Mouse (Mus musculus): ENCODE measurements around the gene Ppp1r27. TPM values are rescaled to one million over a fixed set of nuclear protein-coding genes. Genes with fewer than 3 reads are reported as not detected.
"Not testable (repeated sequence)": the region's sequence is repeated elsewhere in the genome, so short reads cannot be mapped to it uniquely, and the experiment has no call there.

The Ppp1r27 gene
- total RNA-seq, 4 experiments from 2014 or later, result 0.34 TPM; not detected in 3

- peak; percentile 90 for DNase-seq (ENCODE audit: low spot score)
Observed at GRCm38 (mm10) chr11:120515611-120516010, 35.3 kb downstream of the Ppp1r27 start.

DNA sequence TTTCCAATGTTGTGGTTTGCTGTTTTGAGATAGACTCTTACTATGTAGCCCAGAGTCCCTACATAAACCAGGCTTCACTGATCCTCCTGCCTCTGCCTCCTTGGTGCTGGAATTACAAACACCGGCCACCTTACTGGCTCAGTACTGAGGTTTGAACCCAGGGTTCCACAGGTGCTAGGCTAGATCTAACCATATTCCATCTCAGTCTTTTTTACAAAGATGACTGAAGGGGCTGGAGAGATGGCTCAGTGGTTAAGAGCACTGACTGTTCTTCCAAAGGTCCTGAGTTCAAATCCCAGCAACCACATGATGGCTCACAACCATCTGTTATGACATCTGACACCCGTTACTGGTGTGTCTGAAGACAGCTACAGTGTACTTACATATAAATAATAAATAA, 36.7 kb downstream of the Ppp1r27 start:
- not testable (repeated sequence) for DNase-seq (ENCODE audit: low spot score)

DNA sequence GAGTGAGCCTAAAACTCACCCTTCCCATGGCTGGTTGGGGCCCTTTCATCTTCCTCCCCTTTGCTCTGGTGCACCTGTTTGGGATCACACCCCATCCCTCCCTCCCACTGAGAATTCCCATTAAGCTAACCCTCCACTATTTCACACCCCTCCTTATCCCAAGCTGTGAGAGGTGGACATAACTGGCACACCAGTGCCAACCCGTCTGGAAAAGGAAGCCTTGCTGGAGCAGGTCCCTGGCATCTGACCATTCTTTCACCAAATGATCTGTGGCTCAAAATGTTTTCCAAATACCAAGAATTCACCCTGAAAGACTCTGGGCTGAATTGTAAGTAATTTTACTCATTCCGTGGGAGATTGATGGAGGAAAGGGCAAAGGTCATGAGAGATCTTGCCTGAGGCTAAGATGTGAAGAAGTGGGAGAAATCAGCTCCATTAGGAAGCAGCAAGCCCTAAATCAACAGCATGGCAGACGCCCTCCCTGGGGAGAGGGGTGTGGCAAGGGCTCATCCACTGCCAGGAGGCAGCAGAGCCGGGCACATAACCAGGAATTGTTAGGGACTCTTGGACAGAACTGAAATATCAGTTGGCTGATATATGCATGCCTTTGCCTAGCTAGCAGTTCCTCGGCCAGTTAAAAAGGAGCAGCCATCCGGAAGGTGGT, 38.0 kb downstream of the Ppp1r27 start:
- no peak for DNase-seq (ENCODE audit: low spot score)

DNA sequence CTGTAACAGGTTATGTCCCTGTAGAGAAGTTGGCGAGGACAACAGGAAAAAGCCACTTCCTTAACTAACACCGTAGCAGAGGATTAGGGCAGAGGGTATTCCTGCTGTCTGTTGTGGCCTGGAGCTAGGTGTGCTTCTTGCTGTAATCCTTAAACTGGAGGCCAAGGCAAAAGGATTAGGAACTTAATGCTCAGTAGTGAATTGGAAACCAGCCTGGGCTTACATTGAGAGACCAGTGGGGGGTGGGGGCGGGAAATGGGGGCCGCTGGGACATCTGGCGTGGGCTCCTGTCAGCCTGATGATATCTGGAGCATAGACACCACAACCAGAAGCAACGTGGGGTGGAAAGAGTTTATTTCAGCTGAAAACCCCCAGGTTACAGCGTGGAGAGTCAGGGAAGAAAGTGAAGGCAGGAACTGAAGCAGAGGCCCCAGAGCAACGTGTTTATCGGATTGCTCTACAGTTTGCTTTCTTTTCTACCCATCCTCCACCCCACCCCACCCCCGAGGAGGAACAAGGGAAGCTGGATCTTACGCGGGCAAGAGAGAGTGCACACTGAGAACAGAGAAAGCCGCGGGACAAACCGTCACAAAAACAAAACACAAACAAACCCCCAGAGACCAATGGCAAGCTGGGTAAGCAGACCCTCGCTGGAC, 40.4 kb downstream of the Ppp1r27 start:
- no peak for DNase-seq (ENCODE audit: low spot score)

GRCm38 (mm10) chr11:120509940-120510339, 41.0 kb downstream of the Ppp1r27 start:
- no peak for DNase-seq (ENCODE audit: low spot score)

GRCm38 (mm10) chr11:120508290-120508870, 42.6 kb downstream of the Ppp1r27 start:
- DNase-seq (ENCODE audit: low spot score), result no peak

GRCm38 (mm10) chr11:120507611-120508289, 43.2 kb downstream of the Ppp1r27 start:
- DNase-seq (ENCODE audit: low spot score), result no peak

DNA sequence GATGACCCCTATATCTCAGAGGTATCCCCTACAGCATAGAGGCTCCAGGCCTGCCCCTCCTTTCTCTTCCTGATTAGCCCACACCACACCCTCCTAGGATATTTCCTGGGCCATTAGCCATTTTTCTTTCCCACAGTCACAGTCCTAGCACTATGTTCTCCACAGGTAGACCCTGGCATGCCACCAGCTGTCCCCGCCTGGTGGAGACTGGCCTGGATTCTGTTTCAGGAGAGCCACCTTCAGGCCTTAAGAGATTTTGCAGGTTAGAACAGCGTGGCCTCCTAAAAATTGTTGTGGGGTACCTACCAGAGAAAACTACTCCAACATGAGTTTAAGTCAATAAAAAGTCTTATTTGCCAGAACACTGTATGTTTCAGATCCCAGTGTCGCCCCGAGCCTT, 44.0 kb downstream of the Ppp1r27 start:
- DNase-seq (ENCODE audit: low spot score), result no peak

DNA sequence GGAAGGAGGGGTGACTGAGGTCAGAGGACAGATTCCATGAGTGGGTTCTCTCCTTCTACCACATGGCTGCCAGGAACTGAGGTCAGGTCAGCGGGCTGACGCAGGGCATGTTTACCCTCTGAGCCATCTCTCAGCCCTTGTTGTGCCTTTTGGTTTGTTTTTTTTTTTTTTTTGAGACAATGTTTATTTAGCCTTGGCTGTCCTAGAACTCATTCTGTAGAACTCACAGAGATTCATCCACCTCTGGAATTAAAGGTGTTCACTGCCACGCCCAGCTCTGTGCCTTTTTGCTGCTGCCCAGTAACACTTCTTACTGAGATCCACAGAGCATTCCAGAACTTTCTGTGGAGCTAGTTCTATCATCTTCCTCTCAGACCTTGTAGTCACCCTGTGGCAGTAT, 45.3 kb downstream of the Ppp1r27 start:
- no peak for DNase-seq (ENCODE audit: low spot score)

DNA sequence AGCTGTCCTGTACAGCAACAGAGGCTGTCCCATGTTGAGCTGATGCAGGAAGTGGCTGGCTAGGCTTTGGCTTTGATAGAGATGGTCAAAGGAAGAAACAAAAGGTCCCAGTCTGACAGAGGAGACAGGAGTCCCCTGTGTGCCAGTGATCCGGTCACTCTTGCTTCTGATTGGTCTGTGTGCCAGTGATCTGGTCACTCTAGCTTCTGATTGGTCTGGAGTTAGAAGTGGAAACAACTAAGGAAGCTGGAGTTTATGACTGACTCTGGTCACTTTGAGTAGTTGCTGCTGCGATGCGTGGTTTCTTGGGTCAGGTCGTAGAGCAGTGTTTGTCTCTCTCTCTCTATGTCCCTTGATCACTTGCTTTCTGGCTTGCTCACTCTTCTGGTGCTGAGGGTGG, 49.2 kb downstream of the Ppp1r27 start:
- no peak for DNase-seq (ENCODE audit: low spot score)

- DNase-seq (ENCODE audit: low spot score), result no peak
Observed at GRCm38 (mm10) chr11:120501018-120501417, 49.9 kb downstream of the Ppp1r27 start.

DNA sequence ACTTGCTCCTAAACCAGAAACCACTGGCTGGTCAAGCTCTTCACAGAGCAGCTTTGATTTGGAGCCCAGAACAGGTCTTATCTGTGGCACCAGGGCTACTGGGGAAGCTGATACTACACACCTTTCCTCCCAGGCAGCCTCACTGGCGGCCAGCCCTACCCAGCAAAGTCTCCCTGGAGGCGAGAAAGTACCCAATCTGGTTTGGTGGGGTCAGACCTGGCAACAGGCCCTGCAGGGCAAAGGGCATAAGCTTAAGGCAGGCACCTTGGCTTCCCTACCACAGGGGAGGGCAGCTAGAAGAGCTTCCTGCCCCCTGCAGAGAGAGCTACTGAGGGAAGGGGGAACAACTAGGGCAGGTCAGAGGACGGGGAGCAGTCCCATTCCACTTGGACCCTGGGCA, 50.6 kb downstream of the Ppp1r27 start:
- DNase-seq (ENCODE audit: low spot score), result no peak

Other genes starting within 250 kb of the Ppp1r27 start
- 100 to 1,000 TPM; 188 to 320 (median 251) TPM for gene Actg1, start 202.6 kb downstream of the Ppp1r27 start, total RNA-seq (2022)
- gene Fscn2, start 189.6 kb downstream of the Ppp1r27 start, total RNA-seq (2022), result not detected
- gene Faap100, start 172.4 kb downstream of the Ppp1r27 start, total RNA-seq (2022), result 10 to 100 TPM; 12.1 to 18.3 (median 13.6) TPM
- 10 to 100 TPM; 64.3 to 69.6 (median 65.8) TPM for gene Nploc4, start 113.4 kb downstream of the Ppp1r27 start, total RNA-seq (2022)
- gene Tspan10, start 108.5 kb downstream of the Ppp1r27 start, total RNA-seq (2022), result 1 to 10 TPM in 3 of 4 experiments, under 1 TPM in 1; 0.52 to 2.4 (median 1.4) TPM
- under 1 TPM; 0.34 to 0.89 (median 0.66) TPM for gene Pde6g, start 97.6 kb downstream of the Ppp1r27 start, total RNA-seq (2022)
- gene Oxld1, start 93.1 kb downstream of the Ppp1r27 start, total RNA-seq (2022), result 10 to 100 TPM; 64.4 to 76.6 (median 70.0) TPM
- gene Ccdc137, start 93.0 kb downstream of the Ppp1r27 start, total RNA-seq (2022), result 1 to 10 TPM; 5.7 to 8.0 (median 7.1) TPM
- gene Arl16, start 83.5 kb downstream of the Ppp1r27 start, total RNA-seq (2022), result 10 to 100 TPM; 10.7 to 12.1 (median 11.8) TPM
- 100 to 1,000 TPM; 233 to 251 (median 242) TPM for gene Mrpl12, start 66.5 kb downstream of the Ppp1r27 start, total RNA-seq (2022)
- 10 to 100 TPM; 13.7 to 19.4 (median 16.0) TPM for gene Slc25a10, start 59.3 kb downstream of the Ppp1r27 start, total RNA-seq (2022)
- 1 to 10 TPM in 1 of 4 experiments, under 1 TPM in 3; 0.69 to 1.0 (median 0.78) TPM for gene Gcgr, start 20.4 kb downstream of the Ppp1r27 start, total RNA-seq (2022)
- gene Mcrip1, start 1.4 kb downstream of the Ppp1r27 start, total RNA-seq (2022), result 10 to 100 TPM; 37.5 to 41.0 (median 38.5) TPM
- gene P4hb, start 22.1 kb upstream of the Ppp1r27 start, total RNA-seq (2022), result 100 to 1,000 TPM; 217 to 256 (median 229) TPM
- 100 to 1,000 TPM; 130 to 152 (median 141) TPM for gene Arhgdia, start 30.5 kb upstream of the Ppp1r27 start, total RNA-seq (2022)
- 10 to 100 TPM; 32.3 to 51.0 (median 45.7) TPM for gene Alyref, start 47.2 kb upstream of the Ppp1r27 start, total RNA-seq (2022)
- 10 to 100 TPM; 77.9 to 91.8 (median 84.8) TPM for gene Anapc11, start 47.3 kb upstream of the Ppp1r27 start, total RNA-seq (2022)
- gene Npb, start 57.3 kb upstream of the Ppp1r27 start, total RNA-seq (2022), result under 1 TPM in 1 of 4 experiments, not detected in 3; 0.73 TPM
- gene Pcyt2, start 66.8 kb upstream of the Ppp1r27 start, total RNA-seq (2022), result 10 to 100 TPM; 48.1 to 64.4 (median 60.5) TPM
- gene Sirt7, start 74.1 kb upstream of the Ppp1r27 start, total RNA-seq (2022), result 10 to 100 TPM in 1 of 4 experiments, 1 to 10 TPM in 3; 6.5 to 10.6 (median 7.6) TPM
- gene Mafg, start 82.5 kb upstream of the Ppp1r27 start, total RNA-seq (2022), result 10 to 100 TPM; 33.0 to 47.3 (median 39.2) TPM
- gene Pycr1, start 92.6 kb upstream of the Ppp1r27 start, total RNA-seq (2022), result 1 to 10 TPM in 3 of 4 experiments, under 1 TPM in 1; 0.91 to 2.8 (median 1.8) TPM
- 100 to 1,000 TPM in 2 of 4 experiments, 10 to 100 TPM in 2; 90.6 to 123 (median 103) TPM for gene Myadml2, start 97.0 kb upstream of the Ppp1r27 start, total RNA-seq (2022)
- under 1 TPM; 0.12 to 0.24 (median 0.13) TPM for gene Notum, start 110.0 kb upstream of the Ppp1r27 start, total RNA-seq (2022)
- gene Aspscr1, start 121.8 kb upstream of the Ppp1r27 start, total RNA-seq (2022), result 10 to 100 TPM; 37.3 to 44.3 (median 41.5) TPM
- 10 to 100 TPM; 33.2 to 42.8 (median 39.6) TPM for gene Cenpx, start 162.6 kb upstream of the Ppp1r27 start, total RNA-seq (2022)
- 1 to 10 TPM; 2.9 to 6.0 (median 4.6) TPM for gene Lrrc45, start 162.8 kb upstream of the Ppp1r27 start, total RNA-seq (2022)
- 1 to 10 TPM in 2 of 4 experiments, under 1 TPM in 2; 0.69 to 2.0 (median 1.4) TPM for gene Rac3, start 170.3 kb upstream of the Ppp1r27 start, total RNA-seq (2022)
- 10 to 100 TPM; 12.6 to 20.8 (median 16.1) TPM for gene Dcxr, start 176.1 kb upstream of the Ppp1r27 start, total RNA-seq (2022)
- 10 to 100 TPM in 3 of 4 experiments, 1 to 10 TPM in 1; 9.3 to 24.0 (median 12.9) TPM for gene Cbr2, start 181.0 kb upstream of the Ppp1r27 start, total RNA-seq (2022)
- gene Hmga1b, start 211.7 kb upstream of the Ppp1r27 start, total RNA-seq (2022), result 10 to 100 TPM; 19.8 to 57.1 (median 32.9) TPM
- 10 to 100 TPM; 10.1 to 11.3 (median 11.2) TPM for gene Rfng, start 233.1 kb upstream of the Ppp1r27 start, total RNA-seq (2022)
- gene Gps1, start 233.1 kb upstream of the Ppp1r27 start, total RNA-seq (2022), result 10 to 100 TPM; 56.3 to 63.8 (median 59.1) TPM
- 10 to 100 TPM; 25.9 to 32.7 (median 27.6) TPM for gene Dus1l, start 245.3 kb upstream of the Ppp1r27 start, total RNA-seq (2022)

All from heart, adult 8-10 months (tissue).